24 mouse cellular contexts compared by ENCODE assay signal in genomic region chr11:61365938-61366337, GRCm38 (mm10). TPM values are rescaled to one million over a fixed set of nuclear protein-coding genes. Genes with fewer than 3 reads are reported as not detected.
DNase-seq lines count a peak whose midpoint lies in the region; ATAC-seq and TF ChIP-seq lines count a peak whose summit lies in the region.
"Had no signal": no experiment of that assay in that cellular context is flagged by ENCODE, and none has a peak within 500 bp of the region (broad histone marks: within the 10 kb centered on the region; RNA-seq: fewer than 3 reads in every experiment).

No protein-coding gene starts in this region.

- peak overlapping the region; percentile 85 for H3K27ac ChIP-seq in heart, adult 2 months
- peak overlapping the region; percentile 54; the same call in 1 of the 2 replicates for H3K27ac ChIP-seq in kidney, embryonic 15.5 days
- no peak overlapping the region for H3K27ac ChIP-seq in kidney, embryonic 14.5 days (ENCODE audit: low read depth, low read length)
- peak overlapping the region; percentile 85 for H3K27ac ChIP-seq in lung, embryonic 16.5 days (ENCODE audit: low read length)
- H3K27ac ChIP-seq: forebrain, embryonic 13.5 days; hindbrain, embryonic 13.5 days; layer of hippocampus, adult 2 months; limb, embryonic 10.5 days had no signal

- TF ChIP-seq POLR2A in heart, adult 2 months (IDR thresholded peaks at IDR 0.05; ENCODE audit: insufficient read depth, low read depth, low read length) = no peak

- H3K9me3 ChIP-seq in kidney, embryonic 15.5 days (replicated peaks) = no peaks in the 10 kb centered on the region
- H3K9me3 ChIP-seq in kidney, embryonic 14.5 days (ENCODE audit: control insufficient read depth, low read length) = no peaks in the 10 kb centered on the region
- no peaks in the 10 kb centered on the region for H3K9me3 ChIP-seq in lung, embryonic 16.5 days (ENCODE audit: control insufficient read depth, low read length)
- H3K9me3 ChIP-seq: forebrain, embryonic 13.5 days; hindbrain, embryonic 13.5 days; limb, embryonic 10.5 days had no signal

- H3K79me2 ChIP-seq in heart, adult 2 months (replicated peaks; ENCODE audit: control insufficient read depth, insufficient read depth, low read length) = no peaks in the 10 kb centered on the region

- intact Hi-C loops in heart, adult 2 months (cut with DNase I) = no loop called here
- intact Hi-C loops in heart, postnatal 14 days (cut with DNase I) = no loop called here

- no peak for ATAC-seq in kidney, embryonic 15.5 days (replicated peaks; ENCODE audit: low FRiP score)
- ATAC-seq in kidney, embryonic 14.5 days (ENCODE audit: low FRiP score, low TSS enrichment) = no peak
- ATAC-seq in lung, embryonic 16.5 days (ENCODE audit: low read depth) = peak; percentile 81
- ATAC-seq: forebrain, embryonic 13.5 days had no signal

- H3K27me3 ChIP-seq in heart, adult 2 months (ENCODE audit: control insufficient read depth, insufficient read depth, low read length) = no peaks in the 10 kb centered on the region
- no peaks in the 10 kb centered on the region for H3K27me3 ChIP-seq in kidney, embryonic 15.5 days
- no peaks in the 10 kb centered on the region for H3K27me3 ChIP-seq in kidney, embryonic 14.5 days (ENCODE audit: control insufficient read depth, insufficient read depth, low read length)
- no peaks in the 10 kb centered on the region for H3K27me3 ChIP-seq in lung, embryonic 16.5 days (ENCODE audit: control insufficient read depth, insufficient read depth, low read depth, low read length)
- H3K27me3 ChIP-seq: hindbrain, embryonic 13.5 days had no signal

- no peaks in the 10 kb centered on the region for H3K36me3 ChIP-seq in heart, adult 2 months (ENCODE audit: control insufficient read depth, insufficient read depth, low read length)
- no peaks in the 10 kb centered on the region for H3K36me3 ChIP-seq in kidney, embryonic 15.5 days
- H3K36me3 ChIP-seq in kidney, embryonic 14.5 days (ENCODE audit: control insufficient read depth, insufficient read depth, low read length) = no peaks in the 10 kb centered on the region
- H3K36me3 ChIP-seq in lung, embryonic 16.5 days (ENCODE audit: control insufficient read depth, insufficient read depth, low read length) = no peaks in the 10 kb centered on the region
- H3K36me3 ChIP-seq: hindbrain, embryonic 13.5 days; limb, embryonic 10.5 days had no signal

- H3K4me1 ChIP-seq in heart, adult 2 months (ENCODE audit: control insufficient read depth, insufficient read depth, low read length) = 0 out of 2 replicates have a peak, but pooled peaks cover 3% of the 10 kb centered on the region
- H3K4me1 ChIP-seq in kidney, embryonic 15.5 days = peaks cover 20% of the 10 kb centered on the region
- H3K4me1 ChIP-seq in kidney, embryonic 14.5 days (ENCODE audit: control insufficient read depth, insufficient read depth, low read length) = no peaks in the 10 kb centered on the region
- 0 out of 2 replicates have a peak, but pooled peaks cover 2% of the 10 kb centered on the region for H3K4me1 ChIP-seq in lung, embryonic 16.5 days (replicated peaks; ENCODE audit: control insufficient read depth, insufficient read depth, low read length)
- H3K4me1 ChIP-seq: forebrain, embryonic 13.5 days; hindbrain, embryonic 13.5 days; limb, embryonic 10.5 days had no signal

- TF ChIP-seq EP300 in heart, adult 2 months (IDR thresholded peaks at IDR 0.05; ENCODE audit: insufficient read depth, low read depth, low read length) = no peak

- no peak for DNase-seq in heart, adult 2 months
- no peak for DNase-seq in heart, postnatal 14 days
- DNase-seq in lung, postnatal 10 days = no peak
- no peak for DNase-seq in cerebellum, postnatal 36 days
- no peak for DNase-seq in cerebellum, adult 11-12 months
- DNase-seq: adrenal gland, postnatal 10 days; cerebellum, adult 8-10 months; kidney, adult 2 months; kidney, postnatal 25 days; midbrain, embryonic 14.5 days; right cerebral cortex, postnatal 25 days; spleen, adult 18-20 months had no signal

- 23% methylated on average over 3 of the region's 3 CpGs for WGBS in heart, adult 2 months
- WGBS in kidney, embryonic 15.5 days = 60% methylated on average over 3 of the region's 3 CpGs
- WGBS in kidney, embryonic 14.5 days = 52% methylated on average over 3 of the region's 3 CpGs
- WGBS in lung, embryonic 16.5 days = 35% methylated on average over 3 of the region's 3 CpGs

- H3K9ac ChIP-seq in heart, adult 2 months (ENCODE audit: low read depth, low read length) = no peak overlapping the region; the same call in 1 of the 2 replicates
- no peak overlapping the region for H3K9ac ChIP-seq in kidney, embryonic 15.5 days
- H3K9ac ChIP-seq in kidney, embryonic 14.5 days (ENCODE audit: low read depth, low read length) = no peak overlapping the region
- H3K9ac ChIP-seq in lung, embryonic 16.5 days (ENCODE audit: low read length) = no peak overlapping the region
- H3K9ac ChIP-seq: forebrain, embryonic 13.5 days; hindbrain, embryonic 13.5 days had no signal

- no peak overlapping the region for H3K4me3 ChIP-seq in heart, adult 2 months
- H3K4me3 ChIP-seq in kidney, embryonic 15.5 days (replicated peaks) = no peak overlapping the region
- no peak overlapping the region for H3K4me3 ChIP-seq in kidney, embryonic 14.5 days (ENCODE audit: low read length)
- no peak overlapping the region for H3K4me3 ChIP-seq in lung, embryonic 16.5 days (ENCODE audit: low read length)
- H3K4me3 ChIP-seq: forebrain, embryonic 13.5 days; hindbrain, embryonic 13.5 days; layer of hippocampus, adult 2 months; limb, embryonic 10.5 days had no signal

- TF ChIP-seq CTCF in heart, adult 2 months (IDR thresholded peaks at IDR 0.05) = no peak

- no peak overlapping the region for H3K4me2 ChIP-seq in kidney, embryonic 15.5 days
- H3K4me2 ChIP-seq in kidney, embryonic 14.5 days (replicated peaks; ENCODE audit: low read depth, low read length) = no peak overlapping the region
- peak overlapping the region; percentile 13 for H3K4me2 ChIP-seq in lung, embryonic 16.5 days (ENCODE audit: low read depth, low read length)
- H3K4me2 ChIP-seq: forebrain, embryonic 13.5 days; hindbrain, embryonic 13.5 days had no signal

RNA-seq across cellular contexts. Expression of gene Slc47a1, which starts 12.2 kb away (rescaled TPM):
- 10 to 100 TPM; 27.7 to 32.0 TPM for total RNA-seq in heart, adult 2 months (2021)
- polyA plus RNA-seq in heart, adult 2 months (2012; rRNA removed) = 51.1 and 92.7 TPM in 2 replicates
- total RNA-seq in heart, postnatal 14 days (2021) = 10 to 100 TPM; 25.8 to 31.2 TPM
- 23.5 and 24.8 TPM in 2 replicates for polyA plus RNA-seq in kidney, embryonic 15.5 days (2015; fragmentation: Nextera tagmentation; extraction: Ambion mirVana)
- 4.3 and 9.1 TPM in 2 replicates for polyA plus RNA-seq in kidney, embryonic 14.5 days (2014; fragmentation: Nextera tagmentation; extraction: Ambion mirVana)
- 3.6 and 4.5 TPM in 2 replicates for polyA plus RNA-seq in lung, embryonic 16.5 days (2015; fragmentation: Nextera tagmentation; extraction: Ambion mirVana)
- total RNA-seq: megakaryocyte-erythroid progenitor cell, adult 5-6 weeks had no signal
- polyA plus RNA-seq: forebrain, embryonic 13.5 days; midbrain, embryonic 14.5 days had no signal

RNA-seq across cellular contexts. Expression of gene Slc47a2, which starts 23.3 kb away (rescaled TPM):
- total RNA-seq in heart, adult 2 months (2021) = not detected
- 0.04 and 0.12 TPM in 2 replicates for polyA plus RNA-seq in heart, adult 2 months (2012; rRNA removed)
- not detected for total RNA-seq in heart, postnatal 14 days (2021)
- not detected in 2 replicates for polyA plus RNA-seq in kidney, embryonic 15.5 days (2015; fragmentation: Nextera tagmentation; extraction: Ambion mirVana)
- polyA plus RNA-seq in kidney, embryonic 14.5 days (2014; fragmentation: Nextera tagmentation; extraction: Ambion mirVana) = not detected in 2 replicates
- 0.26 and 0.69 TPM in 2 replicates for polyA plus RNA-seq in lung, embryonic 16.5 days (2015; fragmentation: Nextera tagmentation; extraction: Ambion mirVana)
- total RNA-seq: adrenal gland, postnatal 10 days; gastrocnemius, adult 18-20 months; layer of hippocampus, adult 2 months; layer of hippocampus, postnatal 25 days; liver, adult 2 months; megakaryocyte-erythroid progenitor cell, adult 5-6 weeks had no signal
- polyA plus RNA-seq: forebrain, embryonic 13.5 days; limb, embryonic 10.5 days; liver, adult 2 months; midbrain, embryonic 14.5 days; neural tube, embryonic 11.5 days had no signal
